Mouse (Mus musculus) testis, adult 2 months (tissue): ENCODE data around the gene Cd300ld5. TPM values are rescaled to one million over a fixed set of nuclear protein-coding genes. Genes with fewer than 3 reads are reported as not detected.

Source experiments
- H3K27ac ChIP-seq: fragments of 200-500 bp; 2 replicates; pipeline ENCODE4 v1.5.1; 2012; ENCODE audit warnings: low read depth, low read length; ENCODE audit not compliant: control insufficient read depth, insufficient read depth
- H3K27me3 ChIP-seq: fragments of 200-500 bp; 2 replicates; pipeline ENCODE4 v1.6.1; 2012; ENCODE audit warnings: mild to moderate bottlenecking, low read length, moderate library complexity; ENCODE audit not compliant: control insufficient read depth, insufficient read depth
- H3K36me3 ChIP-seq: fragments of 200-500 bp; 2 replicates; pipeline ENCODE4 v1.6.1; 2012; ENCODE audit warnings: mild to moderate bottlenecking, low read length; ENCODE audit not compliant: control insufficient read depth, insufficient read depth
- H3K4me1 ChIP-seq: fragments of 200-500 bp; 2 replicates; pipeline ENCODE4 v1.6.1; 2012; ENCODE audit warnings: low read length; ENCODE audit not compliant: control insufficient read depth, insufficient read depth
- H3K4me3 ChIP-seq: fragments of 200-500 bp; 2 replicates; pipeline ENCODE4 v1.5.1; 2012; ENCODE audit warnings: low read depth, mild to moderate bottlenecking, low read length, moderate library complexity, mixed read lengths; ENCODE audit not compliant: control insufficient read depth
- CTCF ChIP-seq: fragments of 200-500 bp; IDR thresholded peaks from 2 replicates; pipeline ENCODE4 v1.5.1; 2012; ENCODE audit warnings: low read depth, mild to moderate bottlenecking, inconsistent platforms, low read length, moderate library complexity; ENCODE audit not compliant: control insufficient read depth, insufficient read depth, insufficient replicate concordance
- POLR2A ChIP-seq: fragments of 200-500 bp; IDR thresholded peaks from 2 replicates; pipeline ENCODE4 v1.6.1; 2012; ENCODE audit warnings: low read depth, mild to moderate bottlenecking, inconsistent platforms, low read length, moderate library complexity; ENCODE audit not compliant: control insufficient read depth
- polyA plus RNA-seq: library from polyadenylated mRNA; depleted of rRNA; stranded (reverse); fragments of >200 nt; gene quantifications from 2 replicates; pipeline ENCODE4 v1.2.3, GENCODE M21; 2012

Cd300ld5 gene
- polyA plus RNA-seq, 1 experiment = 0.93 TPM

GRCm38 (mm10) chr11:115078680-115079079 is 41.1 kb upstream of the Cd300ld5 start:
- H3K4me1 ChIP-seq = no peaks in the 10 kb centered on the region
- H3K36me3 ChIP-seq = no peaks in the 10 kb centered on the region
- no peaks in the 10 kb centered on the region for H3K27me3 ChIP-seq
- no peak overlapping the region for H3K4me3 ChIP-seq
- TF ChIP-seq POLR2A (no peak), CTCF (no peak)
- H3K27ac ChIP-seq = no peak overlapping the region

GRCm38 (mm10) chr11:115077436-115077835 is 39.9 kb upstream of the Cd300ld5 start:
- Histone ChIP-seq H3K4me3 (no peak overlapping the region), H3K27ac (no peak overlapping the region), H3K4me1 (no peaks in the 10 kb centered on the region), H3K36me3 (no peaks in the 10 kb centered on the region), H3K27me3 (no peaks in the 10 kb centered on the region)
- TF ChIP-seq CTCF (no peak), POLR2A (no peak; the same call in 1 of the 2 replicates)

- no peaks in the 10 kb centered on the region for H3K4me1 ChIP-seq
- H3K27me3 ChIP-seq = no peaks in the 10 kb centered on the region
- no peak overlapping the region for H3K27ac ChIP-seq
- no peak for TF ChIP-seq CTCF
- H3K36me3 ChIP-seq = no peaks in the 10 kb centered on the region
- no peak overlapping the region for H3K4me3 ChIP-seq
Observed at GRCm38 (mm10) chr11:115075859-115076258, 38.3 kb upstream of the Cd300ld5 start.

- H3K27me3 ChIP-seq = no peaks in the 10 kb centered on the region
- H3K4me1 ChIP-seq = no peaks in the 10 kb centered on the region
- H3K36me3 ChIP-seq = no peaks in the 10 kb centered on the region
- H3K27ac ChIP-seq = no peak overlapping the region
- TF ChIP-seq POLR2A (no peak), CTCF (no peak)
- no peak overlapping the region for H3K4me3 ChIP-seq
Observed at GRCm38 (mm10) chr11:115075407-115075806, 37.8 kb upstream of the Cd300ld5 start.

GRCm38 (mm10) chr11:115073002-115073401 is 35.4 kb upstream of the Cd300ld5 start:
- Histone ChIP-seq H3K36me3 (no peaks in the 10 kb centered on the region), H3K4me3 (no peak overlapping the region), H3K27ac (no peak overlapping the region), H3K27me3 (no peaks in the 10 kb centered on the region), H3K4me1 (no peaks in the 10 kb centered on the region)
- TF ChIP-seq CTCF = no peak

- no peak overlapping the region for H3K4me3 ChIP-seq
- no peak for TF ChIP-seq CTCF
- no peak for TF ChIP-seq POLR2A
- no peaks in the 10 kb centered on the region for H3K4me1 ChIP-seq
- H3K27ac ChIP-seq = no peak overlapping the region
- no peaks in the 10 kb centered on the region for H3K36me3 ChIP-seq
- H3K27me3 ChIP-seq = no peaks in the 10 kb centered on the region
Observed at GRCm38 (mm10) chr11:115071631-115072294, 34.2 kb upstream of the Cd300ld5 start.

- Histone ChIP-seq H3K4me3 (no peak overlapping the region), H3K27ac (no peak overlapping the region)
Observed at GRCm38 (mm10) chr11:115071015-115071551, 33.5 kb upstream of the Cd300ld5 start.

More at GRCm38 (mm10) chr11:115071015-115071551, 33.5 kb upstream of the Cd300ld5 start:
- H3K36me3 ChIP-seq = no peaks in the 10 kb centered on the region
- H3K4me1 ChIP-seq = no peaks in the 10 kb centered on the region
- TF ChIP-seq POLR2A = no peak
- TF ChIP-seq CTCF = no peak
- no peaks in the 10 kb centered on the region for H3K27me3 ChIP-seq
